Mouse (Mus musculus) layer of hippocampus, postnatal 14 days (tissue): ENCODE data around the gene E2f2. TPM values are rescaled to one million over a fixed set of nuclear protein-coding genes. Genes with fewer than 3 reads are reported as not detected.

Source experiments
- DNase-seq, 2 experiments: peaks; one replicate each; pipeline ENCODE4 v3.0.0; 2021 to 2022; ENCODE audit warnings: low spot score in 2 of 2, mixed read lengths in 1 of 2
- long read RNA-seq, 2 experiments: library from polyadenylated mRNA; stranded (forward); transcript quantifications; one replicate each; pipeline ENCODE4 v2.0.0; 2021
- total RNA-seq, 2 experiments: library from RNA; stranded (reverse); gene quantifications; 2 replicates each; pipeline ENCODE4 v1.2.3; 2021

Gene E2f2
- total RNA-seq: 1 to 10 TPM; 1.1 to 1.4 TPM
- long read RNA-seq, experiment 1: 0 reads
- long read RNA-seq, experiment 2, partial matches to known transcripts: 0 of 1 reads
- long read RNA-seq, experiment 2, other reads (novel, unspliced or antisense): 1 of 1 reads

GRCm38 (mm10) chr4:136172011-136172541 lies at the start of gene E2f2:
Gene E2f2 (plus strand): TSS chr4:136172394.
- DNase-seq: peak in 1 of 2 experiments; percentile 40

GRCm38 (mm10) chr4:136123111-136123791 lies 48.9 kb upstream of the E2f2 start:
- no peak for DNase-seq

GRCm38 (mm10) chr4:136123792-136124161 lies 48.4 kb upstream of the E2f2 start:
- no peak for DNase-seq

- no peak for DNase-seq
Measured at GRCm38 (mm10) chr4:136124581-136124980, 47.6 kb upstream of the E2f2 start.

GRCm38 (mm10) chr4:136125458-136125857 lies 46.7 kb upstream of the E2f2 start:
- no peak for DNase-seq

- DNase-seq: no peak
Measured at GRCm38 (mm10) chr4:136126019-136126418, 46.2 kb upstream of the E2f2 start.

- no peak for DNase-seq
Measured at GRCm38 (mm10) chr4:136127670-136128069, 44.5 kb upstream of the E2f2 start.

GRCm38 (mm10) chr4:136129842-136130241 lies 42.4 kb upstream of the E2f2 start:
- no peak for DNase-seq

- no peak for DNase-seq
Measured at GRCm38 (mm10) chr4:136133801-136134200, 38.4 kb upstream of the E2f2 start.

- peak in 1 of 2 experiments; percentile 43 for DNase-seq
Measured at GRCm38 (mm10) chr4:136134418-136134977, 37.7 kb upstream of the E2f2 start.

- DNase-seq: peak; percentile 75 to 88
Measured at GRCm38 (mm10) chr4:136134978-136135873, 37.0 kb upstream of the E2f2 start.

- no peak for DNase-seq
Measured at GRCm38 (mm10) chr4:136135874-136136728, 36.1 kb upstream of the E2f2 start.

- DNase-seq: no peak
Measured at GRCm38 (mm10) chr4:136139326-136140110, 32.7 kb upstream of the E2f2 start.

- DNase-seq: peak; percentile 72 to 83
Measured at GRCm38 (mm10) chr4:136140327-136141250, 31.6 kb upstream of the E2f2 start.

- no peak for DNase-seq
Measured at GRCm38 (mm10) chr4:136142267-136143192, 29.7 kb upstream of the E2f2 start.

GRCm38 (mm10) chr4:136143193-136143976 lies 28.8 kb upstream of the E2f2 start, which contains the start of gene Id3:
Gene Id3 (plus strand): TSS chr4:136143497.
- peak; percentile 80 to 88 for DNase-seq
